Comparison of ENCODE assay signal across 8 mouse cellular contexts in genomic region chrX:51681170-51681667, GRCm38 (mm10). TPM values are rescaled to one million over a fixed set of nuclear protein-coding genes. Genes with fewer than 3 reads are reported as not detected.
DNase-seq lines count a peak whose midpoint lies in the region; ATAC-seq and TF ChIP-seq lines count a peak whose summit lies in the region.

No protein-coding gene starts in this region.

- peak; percentile 6 for DNase-seq in layer of hippocampus, adult 11-12 months (ENCODE audit: low spot score)
- no peak for DNase-seq in layer of hippocampus, adult 9-10 months (ENCODE audit: low spot score)
- DNase-seq in cerebellum, adult 11-12 months, result peak; percentile 72
- DNase-seq in forebrain, postnatal 0 days, result peak; percentile 51
- no peak for DNase-seq in spleen, postnatal 14 days (ENCODE audit: low spot score in 2 of 2)

- peak overlapping the region; percentile 57 for H3K4me2 ChIP-seq in forebrain, postnatal 0 days (ENCODE audit: low read depth)
- peak overlapping the region; percentile 90 for H3K4me2 ChIP-seq in intestine, embryonic 15.5 days (replicated peaks)
- H3K4me2 ChIP-seq in limb, embryonic 13.5 days (replicated peaks), result peak overlapping the region; percentile 75

- TF ChIP-seq CTCF in forebrain, postnatal 0 days (IDR thresholded peaks at IDR 0.05; ENCODE audit: low read depth), result peak; percentile 27; the same call in 1 of the 2 replicates
- TF ChIP-seq CTCF in olfactory bulb, adult 2 months (IDR thresholded peaks at IDR 0.05; ENCODE audit: insufficient read depth, low read depth, low read length), result no peak

- ATAC-seq in forebrain, postnatal 0 days, result peak; percentile 67
- ATAC-seq in intestine, embryonic 15.5 days, result peak; percentile 85
- peak; percentile 79 for ATAC-seq in limb, embryonic 13.5 days (ENCODE audit: low FRiP score, low read depth)

- peak overlapping the region; percentile 70 for H3K27ac ChIP-seq in forebrain, postnatal 0 days (ENCODE audit: low read depth, low read length)
- no peak overlapping the region for H3K27ac ChIP-seq in intestine, embryonic 15.5 days
- H3K27ac ChIP-seq in limb, embryonic 13.5 days, result peak overlapping the region; percentile 70
- peak overlapping the region; percentile 64 for H3K27ac ChIP-seq in olfactory bulb, adult 2 months (ENCODE audit: insufficient read depth, low read depth, low read length)

- 30% methylated on average over 42 of the region's 43 CpGs for WGBS in forebrain, postnatal 0 days
- 25% methylated on average over 43 of the region's 43 CpGs for WGBS in intestine, embryonic 15.5 days
- WGBS in limb, embryonic 13.5 days, result 14% methylated on average over 43 of the region's 43 CpGs
- WGBS in olfactory bulb, adult 2 months, result 18% methylated on average over 43 of the region's 43 CpGs

- H3K36me3 ChIP-seq in forebrain, postnatal 0 days (ENCODE audit: insufficient read depth), result no peaks in the 10 kb centered on the region
- H3K36me3 ChIP-seq in intestine, embryonic 15.5 days, result no peaks in the 10 kb centered on the region
- no peaks in the 10 kb centered on the region for H3K36me3 ChIP-seq in limb, embryonic 13.5 days

- peak overlapping the region; percentile 49 for H3K4me3 ChIP-seq in forebrain, postnatal 0 days (ENCODE audit: low read depth, low read length)
- peak overlapping the region; percentile 47 for H3K4me3 ChIP-seq in intestine, embryonic 15.5 days (replicated peaks)
- H3K4me3 ChIP-seq in limb, embryonic 13.5 days, result peak overlapping the region; percentile 57
- peak overlapping the region; percentile 62 for H3K4me3 ChIP-seq in olfactory bulb, adult 2 months (ENCODE audit: insufficient read depth, low read depth, low read length)

- no peak for TF ChIP-seq POLR2A in olfactory bulb, adult 2 months (IDR thresholded peaks at IDR 0.05; ENCODE audit: insufficient read depth, low read depth, low read length)

- H3K9ac ChIP-seq in forebrain, postnatal 0 days, result peak overlapping the region; percentile 56
- H3K9ac ChIP-seq in intestine, embryonic 15.5 days, result peak overlapping the region; percentile 46
- H3K9ac ChIP-seq in limb, embryonic 13.5 days, result peak overlapping the region; percentile 72

- no peaks in the 10 kb centered on the region for H3K9me3 ChIP-seq in forebrain, postnatal 0 days (ENCODE audit: low read length)
- no peaks in the 10 kb centered on the region for H3K9me3 ChIP-seq in intestine, embryonic 15.5 days
- H3K9me3 ChIP-seq in limb, embryonic 13.5 days, result no peaks in the 10 kb centered on the region

- H3K27me3 ChIP-seq in forebrain, postnatal 0 days (ENCODE audit: insufficient read depth, low read length), result no peaks in the 10 kb centered on the region
- peaks cover 28% of the 10 kb centered on the region; the same call in 1 of the 2 replicates for H3K27me3 ChIP-seq in intestine, embryonic 15.5 days (replicated peaks)
- peaks cover 50% of the 10 kb centered on the region for H3K27me3 ChIP-seq in limb, embryonic 13.5 days

- H3K4me1 ChIP-seq in forebrain, postnatal 0 days (ENCODE audit: insufficient read depth), result no peaks in the 10 kb centered on the region
- no peaks in the 10 kb centered on the region for H3K4me1 ChIP-seq in intestine, embryonic 15.5 days (replicated peaks)
- H3K4me1 ChIP-seq in limb, embryonic 13.5 days, result 0 out of 2 replicates have a peak, but pooled peaks cover 4% of the 10 kb centered on the region
- no peaks in the 10 kb centered on the region for H3K4me1 ChIP-seq in olfactory bulb, adult 2 months (ENCODE audit: control insufficient read depth, insufficient read depth, low read length)

RNA-seq across cellular contexts. Expression of gene Hs6st2, which starts 0.4 kb away (rescaled TPM):
- total RNA-seq in forebrain, postnatal 0 days (2014; rRNA removed), result 51.8 and 53.6 TPM in 2 replicates
- 38.4 and 39.4 TPM in 2 replicates for polyA plus RNA-seq in forebrain, postnatal 0 days (2015; fragmentation: Nextera tagmentation; extraction: Ambion mirVana)
- polyA plus RNA-seq in intestine, embryonic 15.5 days (2015; fragmentation: Nextera tagmentation; extraction: Ambion mirVana), result 5.7 and 7.1 TPM in 2 replicates
- polyA plus RNA-seq in limb, embryonic 13.5 days (2015; fragmentation: Nextera tagmentation; extraction: Ambion mirVana), result 37.3 and 39.1 TPM in 2 replicates
- polyA plus RNA-seq in olfactory bulb, adult 2 months (2012; ENCODE audit: insufficient read depth, insufficient read length, low replicate concordance, missing spikeins), result not detected in 2 replicates

Comparison
In these comparisons a context has a peak if more than half of its experiments do, and no peak if none do; other contexts are left out.
1. DNase-seq: peak in layer of hippocampus, adult 11-12 months (single experiment), cerebellum, adult 11-12 months (single experiment) and forebrain, postnatal 0 days (single experiment); none in layer of hippocampus, adult 9-10 months (single experiment) and spleen, postnatal 14 days (0 of 2).
2. Peak in every context shown above with its lines, with median percentiles within 50 percentile points of each other: ATAC-seq, H3K4me2 ChIP-seq, H3K4me3 ChIP-seq and H3K9ac ChIP-seq.